Mouse (Mus musculus) lung, postnatal 0 days (tissue): ENCODE data around the gene Palm2. TPM values are rescaled to one million over a fixed set of nuclear protein-coding genes. Genes with fewer than 3 reads are reported as not detected.
A peak's percentile ranks its signal among the peaks of the same experiment; 100 is the strongest.

Experiments
- ATAC-seq: fragments of 200-750 bp; cut with Nextera tagmentation; 2 replicates; pipeline ENCODE4 v1.8.0; 2017; ENCODE audit warnings: moderate library complexity
- DNase-seq: peaks from one replicate; pipeline ENCODE4 v3.0.0-alpha.2; 2016; ENCODE audit warnings: low spot score
- H3K27ac ChIP-seq: fragments of 300-500 bp; sonication (generic); 2 replicates; pipeline ENCODE4 v1.5.1; 2014; ENCODE audit warnings: antibody characterized with exemption, mild to moderate bottlenecking, low read length, mixed read lengths
- H3K27me3 ChIP-seq: fragments of 300-500 bp; sonication (generic); replicated peaks from 2 replicates; pipeline ENCODE4 v1.6.1; 2014; ENCODE audit warnings: low read length, mixed read lengths; ENCODE audit not compliant: insufficient read depth
- H3K36me3 ChIP-seq: fragments of 300-500 bp; sonication (generic); 2 replicates; pipeline ENCODE4 v1.6.1; 2014; ENCODE audit warnings: low read length, mixed read lengths; ENCODE audit not compliant: insufficient read depth
- H3K4me1 ChIP-seq: fragments of 300-500 bp; sonication (generic); 2 replicates; pipeline ENCODE4 v1.6.1; 2014; ENCODE audit warnings: antibody characterized with exemption, low read depth, low read length, mixed read lengths; ENCODE audit not compliant: insufficient read depth
- H3K4me2 ChIP-seq: fragments of 300-500 bp; sonication (generic); replicated peaks from 2 replicates; pipeline ENCODE4 v1.6.1; 2014; ENCODE audit warnings: low read depth, mild to moderate bottlenecking, low read length, moderate library complexity, mixed read lengths
- H3K4me3 ChIP-seq: fragments of 300-500 bp; sonication (generic); 2 replicates; pipeline ENCODE4 v1.5.1; 2014; ENCODE audit warnings: low read depth, low read length
- H3K9ac ChIP-seq: fragments of 300-500 bp; sonication (generic); replicated peaks from 2 replicates; pipeline ENCODE4 v1.6.1; 2014; ENCODE audit warnings: low read depth, mild to moderate bottlenecking
- H3K9me3 ChIP-seq: fragments of 300-500 bp; sonication (generic); 2 replicates; pipeline ENCODE4 v1.6.1; 2016; ENCODE audit warnings: low read length, mixed read lengths
- CTCF ChIP-seq: IDR thresholded peaks from 2 replicates; pipeline ENCODE4 v1.5.1; 2016; ENCODE audit warnings: antibody characterized with exemption, mild to moderate bottlenecking
- EP300 ChIP-seq: IDR thresholded peaks from 2 replicates; pipeline ENCODE4 v1.6.1; 2016; ENCODE audit warnings: antibody characterized with exemption, mild to moderate bottlenecking, control low read depth
- WGBS: fragments of 180-500 bp; shearing (Covaris S2); extraction: QIAGEN DNeasy Blood & Tissue Kit; methylation state at CpG from one replicate; pipeline ENCODE4 v1.1.7; 2014; 5-methylcytosine and 5-hydroxymethylcytosine counted together
- polyA plus RNA-seq: library from polyadenylated mRNA; unstranded; fragments of >200 nt; fragmentation: Nextera tagmentation; extraction: Ambion mirVana; gene quantifications from 2 replicates; pipeline ENCODE4 v1.2.1, GENCODE M21; 2015

Gene Palm2
- polyA plus RNA-seq, 1 experiment from 2014 or later: 1.9 TPM

DNA sequence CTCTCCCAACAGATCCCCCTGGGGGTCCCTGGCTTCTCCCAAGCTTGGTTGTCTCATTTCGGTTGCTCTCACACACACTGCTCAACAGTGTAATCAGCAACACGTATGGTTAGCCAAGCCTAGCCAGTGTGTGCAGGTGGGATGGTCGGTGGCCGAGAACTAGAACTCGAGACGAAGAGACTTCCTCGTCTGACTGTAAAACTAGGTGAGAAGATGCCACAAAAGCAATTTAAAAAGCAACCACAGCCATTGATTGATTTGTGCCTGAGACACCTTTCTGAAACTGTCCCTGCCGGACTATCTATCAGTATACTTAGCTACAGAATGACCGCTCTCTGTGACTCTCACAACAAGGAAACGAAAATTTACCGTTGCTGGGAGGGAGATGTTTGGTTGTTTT lies 321.0 kb downstream of the Palm2 start:
- Histone ChIP-seq H3K27ac (no peak overlapping the region), H3K4me2 (no peak overlapping the region), H3K9me3 (no peaks in the 10 kb centered on the region), H3K27me3 (no peaks in the 10 kb centered on the region), H3K4me3 (no peak overlapping the region), H3K4me1 (no peaks in the 10 kb centered on the region), H3K9ac (no peak overlapping the region), H3K36me3 (no peaks in the 10 kb centered on the region)
- DNase-seq (no peak), ATAC-seq (no peak)
- 90% methylated on average over 11 of the region's 11 CpGs for WGBS
- TF ChIP-seq EP300 (no peak), CTCF (no peak)

DNA sequence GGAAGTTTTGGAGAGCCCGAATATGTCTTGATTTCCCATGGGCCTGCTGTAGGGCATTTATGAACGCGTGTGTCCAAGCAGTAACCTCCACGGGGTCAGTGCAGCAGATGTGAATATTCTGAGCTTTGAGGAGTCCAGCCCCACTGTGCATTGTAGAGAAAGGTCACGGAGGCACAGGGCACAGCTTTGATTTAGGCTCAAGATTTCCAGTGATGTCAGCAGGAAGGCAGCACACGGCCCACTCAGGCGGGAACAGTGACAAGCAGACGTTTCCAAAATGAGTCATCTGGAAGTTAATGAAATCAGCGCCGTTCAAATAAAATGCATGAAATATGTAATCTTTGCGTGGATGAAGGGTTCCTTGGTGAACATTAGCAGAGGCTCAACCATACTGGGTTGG lies 323.9 kb downstream of the Palm2 start:
- H3K4me2 ChIP-seq: no peak overlapping the region
- no peaks in the 10 kb centered on the region for H3K27me3 ChIP-seq
- ATAC-seq (peak; percentile 62), DNase-seq (peak; percentile 50)
- H3K27ac ChIP-seq: no peak overlapping the region
- no peak overlapping the region for H3K4me3 ChIP-seq
- H3K9me3 ChIP-seq: no peaks in the 10 kb centered on the region
- peaks cover 5% of the 10 kb centered on the region for H3K4me1 ChIP-seq
- H3K9ac ChIP-seq: no peak overlapping the region
- 54% methylated on average over 11 of the region's 11 CpGs for WGBS
- no peaks in the 10 kb centered on the region for H3K36me3 ChIP-seq
- TF ChIP-seq CTCF (no peak), EP300 (no peak)

Other genes starting within 250 kb of the Palm2 start
- 4.7 and 6.1 TPM in 2 replicates for gene Ptpn3, start 132.4 kb upstream of the Palm2 start, polyA plus RNA-seq
- 60.5 and 68.6 TPM in 2 replicates for gene Pakap, start 133.9 kb downstream of the Palm2 start, polyA plus RNA-seq